In the genomic region with DNA sequence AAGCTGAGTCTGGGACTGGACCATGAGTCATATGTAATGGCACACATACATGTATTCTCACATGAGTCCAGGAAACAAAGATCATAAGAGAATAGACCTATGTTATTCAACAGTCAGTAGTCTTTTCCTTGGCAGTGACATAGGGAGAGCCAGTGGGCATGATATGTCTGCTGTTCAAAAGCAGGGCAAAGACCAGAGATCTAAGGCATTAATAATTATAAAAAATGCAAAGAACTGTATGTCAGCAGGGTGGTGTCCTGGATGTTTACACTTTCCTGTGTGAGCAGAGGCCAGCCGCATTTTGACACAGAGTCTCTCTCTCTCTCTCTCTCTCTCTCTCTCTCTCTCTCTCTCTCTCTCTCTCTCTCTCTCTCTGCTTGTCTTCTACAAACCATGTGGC, we compare ENCODE assay signal across 20 mouse cellular contexts. TPM values are rescaled to one million over a fixed set of nuclear protein-coding genes. Genes with fewer than 3 reads are reported as not detected.
DNase-seq lines count a peak whose midpoint lies in the region; ATAC-seq and TF ChIP-seq lines count a peak whose summit lies in the region.
"Had no signal": no experiment of that assay in that cellular context is flagged by ENCODE, and none has a peak within 500 bp of the region (broad histone marks: within the 10 kb centered on the region; RNA-seq: fewer than 3 reads in every experiment).

A gene (plus strand): TSS at position 301 of the 400 bp plus-strand sequence.

- H3K36me3 ChIP-seq in kidney, postnatal 0 days (ENCODE audit: insufficient read depth, low read length) = no peaks in the 10 kb centered on the region
- no peaks in the 10 kb centered on the region for H3K36me3 ChIP-seq in kidney, embryonic 16.5 days (ENCODE audit: insufficient read depth, low read length)
- H3K36me3 ChIP-seq: G1E had no signal

- no peaks in the 10 kb centered on the region for H3K4me1 ChIP-seq in kidney, postnatal 0 days (replicated peaks; ENCODE audit: insufficient read depth, low read length)
- H3K4me1 ChIP-seq in kidney, embryonic 16.5 days (ENCODE audit: insufficient read depth, low read length) = no peaks in the 10 kb centered on the region

- H3K9me3 ChIP-seq in kidney, postnatal 0 days (replicated peaks; ENCODE audit: low read length) = no peaks in the 10 kb centered on the region
- H3K9me3 ChIP-seq in kidney, embryonic 16.5 days (ENCODE audit: low read length) = no peaks in the 10 kb centered on the region

- no peaks in the 10 kb centered on the region for H3K27me3 ChIP-seq in kidney, postnatal 0 days (ENCODE audit: insufficient read depth, low read length)
- H3K27me3 ChIP-seq in kidney, embryonic 16.5 days (ENCODE audit: insufficient read depth, low read length) = no peaks in the 10 kb centered on the region
- H3K27me3 ChIP-seq: Patski had no signal

- DNase-seq in kidney, postnatal 0 days (ENCODE audit: low spot score) = no peak
- DNase-seq in kidney, postnatal 14 days = peak; percentile 27
- no peak for DNase-seq in kidney, adult 9 months
- DNase-seq: adrenal gland, adult 2 months; adrenal gland, adult 8-10 months; adrenal gland, postnatal 10 days; adrenal gland, postnatal 14 days; adrenal gland, postnatal 25 days; adrenal gland, postnatal 36 days; B cell, adult 2 months; cerebellum, adult 11 months; cerebellum, adult 11-12 months; cerebellum, adult 18-20 months had no signal

- TF ChIP-seq CTCF in kidney, postnatal 0 days (IDR thresholded peaks at IDR 0.05; ENCODE audit: low read depth) = no peak

- no peak for ATAC-seq in kidney, postnatal 0 days (replicated peaks; ENCODE audit: low FRiP score, low read depth)
- no peak for ATAC-seq in kidney, embryonic 16.5 days (ENCODE audit: low FRiP score, low TSS enrichment)
- ATAC-seq: activated CD4-positive, CD25-positive, alpha-beta regulatory T cell, adult 4 months; CD4-positive, CD25-positive, alpha-beta regulatory T cell, adult 4 months; Patski had no signal

- H3K4me2 ChIP-seq in kidney, postnatal 0 days (ENCODE audit: low read length) = no peak within 1 kb of the TSS
- H3K4me2 ChIP-seq in kidney, embryonic 16.5 days (replicated peaks; ENCODE audit: low read depth, low read length) = no peak within 1 kb of the TSS

- H3K4me3 ChIP-seq in kidney, postnatal 0 days (replicated peaks; ENCODE audit: low read depth, low read length) = no peak within 1 kb of the TSS
- H3K4me3 ChIP-seq in kidney, embryonic 16.5 days (ENCODE audit: low read length) = no peak within 1 kb of the TSS

- 60% methylated on average over 1 of the region's 1 CpGs for WGBS in kidney, postnatal 0 days
- 44% methylated on average over 1 of the region's 1 CpGs for WGBS in kidney, embryonic 16.5 days

- no peak within 1 kb of the TSS for H3K9ac ChIP-seq in kidney, postnatal 0 days (ENCODE audit: low read depth, low read length)
- H3K9ac ChIP-seq in kidney, embryonic 16.5 days (replicated peaks; ENCODE audit: low read length) = no peak within 1 kb of the TSS

- H3K27ac ChIP-seq in kidney, postnatal 0 days = no peak within 1 kb of the TSS
- no peak within 1 kb of the TSS for H3K27ac ChIP-seq in kidney, embryonic 16.5 days (ENCODE audit: low read length)

RNA-seq across cellular contexts. Expression of the gene that starts here (rescaled TPM):
- 11.4 and 12.6 TPM in 2 replicates for polyA plus RNA-seq in kidney, postnatal 0 days (2015; fragmentation: Nextera tagmentation; extraction: Ambion mirVana)
- 6.8 TPM in 2 replicates for polyA plus RNA-seq in kidney, embryonic 16.5 days (2015; fragmentation: Nextera tagmentation; extraction: Ambion mirVana)
- polyA plus RNA-seq: activated CD4-positive, CD25-positive, alpha-beta regulatory T cell, adult 4 months; adrenal gland, adult 2 months; brain, embryonic 14.5 days; C2C12; CD4-positive, CD25-positive, alpha-beta regulatory T cell, adult 4 months; G1E; Patski had no signal
